Mouse (Mus musculus): ENCODE results near the gene Akap2. TPM values are rescaled to one million over a fixed set of nuclear protein-coding genes. Genes with fewer than 3 reads are reported as not detected.
A peak's percentile ranks its signal among the peaks of the same experiment; 100 is the strongest.

Gene Akap2
- polyA plus RNA-seq, 1 experiment from 2014 or later: 1.5 TPM

DNA sequence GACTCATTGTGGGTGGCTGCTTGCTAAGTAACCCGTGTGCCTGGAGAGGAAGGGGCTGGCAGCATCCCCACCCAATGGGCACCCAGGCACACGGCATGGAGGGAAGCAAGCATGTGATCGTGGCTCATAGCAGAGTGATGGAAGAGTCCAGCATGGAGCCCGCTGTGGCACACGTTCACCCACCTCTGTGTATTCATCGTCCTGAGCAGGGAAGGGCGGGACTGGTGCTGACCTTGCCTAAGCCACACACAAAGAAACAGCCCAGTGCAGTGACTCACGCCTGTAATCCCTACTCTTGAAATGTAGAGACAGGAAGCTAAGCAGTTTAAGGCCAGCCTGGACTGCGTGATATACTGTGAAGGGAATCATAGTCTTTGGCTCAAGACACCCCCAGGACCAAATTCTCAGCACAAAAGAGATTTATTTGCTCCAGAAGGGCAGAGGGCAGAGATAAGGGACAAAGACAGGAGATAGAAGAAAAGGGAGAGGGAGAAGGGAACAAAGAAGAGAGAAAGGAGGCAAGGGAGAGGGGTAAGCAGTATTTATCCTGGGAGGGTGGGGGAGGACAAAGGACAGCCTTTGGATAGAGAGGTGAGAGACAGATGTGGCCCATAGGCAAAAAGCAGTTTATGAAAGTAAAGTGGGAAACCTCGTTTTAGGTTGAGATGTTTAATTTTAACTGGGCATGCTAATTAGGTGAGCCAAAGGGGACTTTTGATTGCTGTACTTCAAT lies 81.0 kb downstream of the Akap2 start:
- Histone ChIP-seq H3K27me3 (no peaks in the 10 kb centered on the region), H3K4me1 (replicated peaks) (peaks cover 42% of the 10 kb centered on the region), H3K9ac (0 out of 2 replicates have a peak overlapping the region, but pooled peaks have one; percentile 13), H3K9me3 (replicated peaks) (no peaks in the 10 kb centered on the region), H3K36me3 (no peaks in the 10 kb centered on the region), H3K27ac (peak overlapping the region; percentile 69), H3K4me3 (replicated peaks) (no peak overlapping the region), H3K4me2 (peak overlapping the region; percentile 44)
- WGBS (ENCODE audit: insufficient replicate concordance): 14% methylated on average over 10 of the region's 10 CpGs
- peak; percentile 15 for DNase-seq
- peak; percentile 61 for ATAC-seq (ENCODE audit: low read depth)

DNA sequence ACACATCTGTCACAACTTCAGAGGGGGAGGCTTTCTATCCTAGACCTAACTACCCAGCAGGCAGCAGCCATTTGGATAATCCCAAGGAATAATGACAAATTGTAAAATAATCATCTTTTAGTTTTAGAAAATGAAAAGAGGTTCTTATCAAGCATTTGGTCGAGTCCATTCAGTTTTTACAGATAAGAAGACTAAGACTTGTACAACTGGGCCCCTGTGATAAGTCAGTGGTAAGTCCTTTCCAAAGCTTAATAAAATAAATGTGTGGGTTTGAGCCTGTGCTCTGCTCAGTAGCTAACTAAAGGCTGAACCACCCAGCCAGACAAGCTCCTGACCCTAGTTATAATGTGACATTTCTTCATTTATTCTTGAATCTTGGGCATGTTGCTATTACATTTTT lies 81.8 kb downstream of the Akap2 start:
- DNase-seq (peak; percentile 17), ATAC-seq (ENCODE audit: low read depth) (peak; percentile 74)
- Histone ChIP-seq H3K9ac (no peak overlapping the region), H3K4me1 (replicated peaks) (peaks cover 34% of the 10 kb centered on the region), H3K27me3 (no peaks in the 10 kb centered on the region), H3K9me3 (replicated peaks) (no peaks in the 10 kb centered on the region), H3K27ac (peak overlapping the region; percentile 69), H3K4me2 (peak overlapping the region; percentile 33), H3K36me3 (no peaks in the 10 kb centered on the region), H3K4me3 (replicated peaks) (no peak overlapping the region)
- WGBS (ENCODE audit: insufficient replicate concordance): 5% methylated on average over 1 of the region's 1 CpGs

DNA sequence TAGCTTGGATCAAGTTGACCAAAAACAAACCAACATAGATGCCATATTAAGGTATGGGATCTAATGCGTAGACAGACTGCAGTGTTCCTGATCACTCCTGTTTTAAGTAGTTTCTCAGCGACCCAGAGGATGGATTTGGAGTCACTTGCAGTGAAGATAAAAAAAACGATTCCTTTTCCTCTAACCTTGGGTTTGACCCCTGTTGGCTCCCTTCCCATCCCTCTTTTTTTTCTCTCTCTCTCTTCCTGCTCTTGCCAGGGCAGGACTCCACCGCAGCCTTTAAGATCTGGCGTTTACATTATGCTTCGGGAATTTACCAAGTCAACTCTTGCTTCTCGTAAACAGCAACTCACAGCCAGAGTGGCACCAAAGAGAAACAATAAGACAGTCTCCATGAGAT lies 83.8 kb downstream of the Akap2 start:
- no peak for DNase-seq
- H3K9me3 ChIP-seq (replicated peaks): no peaks in the 10 kb centered on the region
- no peaks in the 10 kb centered on the region for H3K27me3 ChIP-seq
- no peak for ATAC-seq (ENCODE audit: low read depth)
- WGBS (ENCODE audit: insufficient replicate concordance): 63% methylated on average over 7 of the region's 7 CpGs
- H3K36me3 ChIP-seq: no peaks in the 10 kb centered on the region
- no peak overlapping the region for H3K27ac ChIP-seq
- H3K4me3 ChIP-seq (replicated peaks): no peak overlapping the region
- no peak overlapping the region for H3K4me2 ChIP-seq
- peaks cover 29% of the 10 kb centered on the region for H3K4me1 ChIP-seq (replicated peaks)
- H3K9ac ChIP-seq: no peak overlapping the region

DNA sequence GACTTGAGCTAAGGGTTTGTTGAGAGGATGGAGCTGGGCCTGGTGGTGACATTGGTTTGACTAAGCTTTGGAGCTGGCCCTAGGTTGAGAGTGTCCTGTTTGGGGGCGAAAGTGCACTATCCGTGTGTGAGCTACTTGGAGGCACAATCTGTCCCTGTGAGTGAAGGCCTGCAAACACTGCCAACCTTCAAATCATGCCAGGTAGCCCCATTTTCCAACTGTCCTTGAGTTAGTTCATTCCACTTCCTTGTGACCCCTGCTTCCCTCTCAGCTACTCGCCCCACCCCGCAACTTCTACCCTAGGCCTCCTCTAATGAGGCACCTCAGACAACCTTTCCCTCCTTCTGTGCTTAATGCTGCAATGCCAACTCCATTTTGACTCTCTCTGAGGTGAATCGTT lies 84.5 kb downstream of the Akap2 start:
- no peaks in the 10 kb centered on the region for H3K27me3 ChIP-seq
- no peaks in the 10 kb centered on the region for H3K9me3 ChIP-seq (replicated peaks)
- DNase-seq: no peak
- peaks cover 28% of the 10 kb centered on the region for H3K4me1 ChIP-seq (replicated peaks)
- H3K9ac ChIP-seq: no peak overlapping the region
- no peak overlapping the region for H3K4me2 ChIP-seq
- no peak overlapping the region for H3K27ac ChIP-seq
- no peaks in the 10 kb centered on the region for H3K36me3 ChIP-seq
- 80% methylated on average over 5 of the region's 5 CpGs for whole genome bisulfite sequencing (ENCODE audit: insufficient replicate concordance)
- H3K4me3 ChIP-seq (replicated peaks): no peak overlapping the region
- ATAC-seq (ENCODE audit: low read depth): no peak

DNA sequence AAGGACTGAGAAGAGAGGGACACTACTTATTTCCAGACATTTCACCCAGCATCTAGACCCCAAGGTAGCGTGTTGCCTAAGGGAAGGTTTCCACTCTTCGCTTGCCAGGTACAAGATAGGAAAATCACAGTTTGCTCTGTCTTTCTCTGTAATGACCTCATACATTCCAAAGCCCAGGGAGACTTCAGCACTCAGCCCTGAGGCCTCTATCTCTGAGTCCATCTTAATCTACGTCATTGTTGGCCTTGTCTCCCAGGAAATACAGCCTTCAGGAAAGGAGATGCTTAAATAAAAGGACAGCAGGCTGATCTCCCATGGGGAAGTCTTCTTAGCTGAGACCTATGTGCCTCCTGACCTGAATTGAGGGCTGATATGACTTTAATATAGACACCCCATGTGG lies 85.0 kb downstream of the Akap2 start:
- Histone ChIP-seq H3K9ac (no peak overlapping the region), H3K4me2 (no peak overlapping the region), H3K27me3 (no peaks in the 10 kb centered on the region), H3K36me3 (no peaks in the 10 kb centered on the region), H3K4me3 (replicated peaks) (no peak overlapping the region), H3K27ac (no peak overlapping the region), H3K4me1 (replicated peaks) (peaks cover 24% of the 10 kb centered on the region), H3K9me3 (replicated peaks) (no peaks in the 10 kb centered on the region)
- ATAC-seq (ENCODE audit: low read depth) (no peak), DNase-seq (no peak)
- WGBS (ENCODE audit: insufficient replicate concordance): 81% methylated on average over 3 of the region's 3 CpGs

DNA sequence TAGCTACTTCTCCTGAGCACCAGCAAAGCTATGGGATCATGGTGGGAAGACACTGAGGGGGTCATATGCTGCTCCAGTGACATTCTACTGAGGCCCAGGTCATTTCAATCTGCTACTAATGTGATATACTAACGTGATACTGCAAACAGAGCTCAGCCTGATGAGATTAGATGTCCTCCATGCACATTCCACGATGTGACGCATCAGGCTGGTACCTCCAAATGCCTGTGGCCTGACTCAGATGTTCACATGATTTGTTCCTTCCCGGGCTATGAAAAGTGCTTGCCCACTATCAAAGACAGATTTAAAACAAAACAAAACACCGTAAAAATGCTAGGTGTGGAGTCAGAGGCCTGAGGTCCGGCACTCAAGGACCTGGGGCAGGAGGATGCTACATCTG lies 87.4 kb downstream of the Akap2 start:
- no peak overlapping the region for H3K27ac ChIP-seq
- H3K9ac ChIP-seq: no peak overlapping the region
- H3K4me3 ChIP-seq (replicated peaks): no peak overlapping the region
- 67% methylated on average over 6 of the region's 6 CpGs for WGBS (ENCODE audit: insufficient replicate concordance)
- no peak for DNase-seq
- no peaks in the 10 kb centered on the region for H3K27me3 ChIP-seq
- H3K36me3 ChIP-seq: no peaks in the 10 kb centered on the region
- peaks cover 2% of the 10 kb centered on the region; the same call in 1 of the 2 replicates for H3K4me1 ChIP-seq (replicated peaks)
- H3K4me2 ChIP-seq: no peak overlapping the region
- no peaks in the 10 kb centered on the region for H3K9me3 ChIP-seq (replicated peaks)
- ATAC-seq (ENCODE audit: low read depth): no peak

DNA sequence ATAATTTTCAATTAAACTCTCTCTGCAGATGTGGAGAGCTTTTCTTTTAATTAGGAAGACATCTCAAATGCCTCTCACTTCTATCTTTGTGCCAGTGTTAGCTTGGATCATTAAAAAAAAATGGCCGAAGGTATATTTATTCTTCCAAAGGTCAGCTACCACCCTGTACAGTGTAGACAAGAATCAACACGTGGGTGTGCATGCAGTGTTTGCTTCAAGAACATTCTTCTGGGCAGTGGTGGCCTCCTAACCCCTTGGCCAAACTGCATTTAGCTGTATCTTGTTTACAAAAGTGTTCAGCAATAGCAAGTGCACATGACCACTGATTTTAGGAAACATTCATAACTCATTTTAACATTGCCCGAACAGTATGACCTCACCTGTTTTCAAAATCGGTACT lies 92.0 kb downstream of the Akap2 start:
- no peak overlapping the region for H3K27ac ChIP-seq
- WGBS (ENCODE audit: insufficient replicate concordance): 63% methylated on average over 4 of the region's 4 CpGs
- peak; percentile 54; the same call in 1 of the 2 replicates for ATAC-seq (ENCODE audit: low read depth)

DNA sequence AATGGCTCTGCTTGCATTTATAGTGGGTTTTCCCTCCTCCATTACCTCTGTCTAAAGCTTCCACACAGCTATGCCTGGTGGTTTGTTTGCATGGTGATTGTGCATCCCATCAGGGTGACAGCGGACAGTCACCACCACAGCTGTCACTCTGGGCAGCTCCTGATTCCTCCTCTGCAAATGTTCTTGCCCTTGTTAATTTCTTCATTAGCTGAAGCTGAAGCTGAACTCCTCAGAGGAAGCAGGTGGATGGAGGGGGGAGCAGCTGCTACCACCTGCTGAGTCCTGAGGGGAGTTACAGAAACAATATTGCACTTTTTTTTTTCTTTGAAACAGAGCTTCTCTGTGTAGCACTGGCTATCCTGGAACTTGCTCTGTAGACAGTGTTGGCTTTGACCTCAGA lies 94.6 kb downstream of the Akap2 start:
- Histone ChIP-seq H3K9me3 (replicated peaks) (no peaks in the 10 kb centered on the region), H3K9ac (no peak overlapping the region), H3K27me3 (no peaks in the 10 kb centered on the region), H3K4me2 (no peak overlapping the region), H3K4me3 (replicated peaks) (no peak overlapping the region), H3K4me1 (replicated peaks) (peaks cover 18% of the 10 kb centered on the region), H3K36me3 (no peaks in the 10 kb centered on the region), H3K27ac (peak overlapping the region; percentile 39; the same call in 1 of the 2 replicates)
- no peak for DNase-seq
- ATAC-seq (ENCODE audit: low read depth): no peak
- WGBS (ENCODE audit: insufficient replicate concordance): 64% methylated on average over 1 of the region's 1 CpGs

More for the DNA sequence above, 92.0 kb downstream of the Akap2 start:
- no peak for DNase-seq
- peaks cover 18% of the 10 kb centered on the region for H3K4me1 ChIP-seq (replicated peaks)
- H3K4me2 ChIP-seq: no peak overlapping the region
- no peak overlapping the region for H3K9ac ChIP-seq
- no peaks in the 10 kb centered on the region for H3K36me3 ChIP-seq
- no peaks in the 10 kb centered on the region for H3K27me3 ChIP-seq
- H3K9me3 ChIP-seq (replicated peaks): no peaks in the 10 kb centered on the region
- no peak overlapping the region for H3K4me3 ChIP-seq (replicated peaks)

DNA sequence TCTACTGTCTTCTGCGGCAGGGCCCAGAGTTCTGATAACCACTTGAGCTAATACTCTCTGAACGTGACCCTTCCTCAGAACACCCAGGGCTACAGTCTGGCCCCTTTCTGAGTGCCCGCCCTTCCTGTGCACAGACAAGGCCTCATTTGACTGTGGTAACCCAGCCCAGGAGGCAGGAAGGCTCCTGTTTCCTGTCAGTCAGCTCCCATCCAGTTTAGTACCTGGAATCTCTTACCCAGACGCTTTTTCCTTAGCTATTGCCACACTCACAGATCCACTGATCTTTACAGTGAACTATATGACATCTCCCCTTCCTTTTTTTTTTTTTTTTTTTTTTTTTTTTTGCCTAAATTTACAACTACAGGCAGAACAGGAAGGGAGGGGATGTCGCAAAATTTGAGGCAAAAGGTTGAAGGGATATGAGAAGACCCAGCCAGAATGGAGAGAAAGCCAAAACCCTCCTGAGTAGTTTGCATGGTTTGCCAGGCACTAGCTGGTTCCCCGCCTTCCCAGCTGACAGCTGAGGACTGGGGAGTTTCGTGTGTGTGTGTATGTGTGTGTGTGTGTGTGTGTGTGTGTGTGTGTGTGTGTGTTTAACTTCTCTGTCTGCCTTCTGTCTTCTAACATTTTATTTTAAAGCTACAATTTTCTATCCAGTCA lies 95.6 kb downstream of the Akap2 start:
- Histone ChIP-seq H3K36me3 (no peaks in the 10 kb centered on the region), H3K4me3 (replicated peaks) (no peak overlapping the region), H3K4me1 (replicated peaks) (peaks cover 18% of the 10 kb centered on the region), H3K27ac (peak overlapping the region; percentile 51; the same call in 1 of the 2 replicates), H3K9me3 (replicated peaks) (no peaks in the 10 kb centered on the region), H3K27me3 (no peaks in the 10 kb centered on the region), H3K9ac (no peak overlapping the region), H3K4me2 (no peak overlapping the region)
- ATAC-seq (ENCODE audit: low read depth) (peak; percentile 81), DNase-seq (peak; percentile 18)
- WGBS (ENCODE audit: insufficient replicate concordance): 17% methylated on average over 7 of the region's 7 CpGs

DNA sequence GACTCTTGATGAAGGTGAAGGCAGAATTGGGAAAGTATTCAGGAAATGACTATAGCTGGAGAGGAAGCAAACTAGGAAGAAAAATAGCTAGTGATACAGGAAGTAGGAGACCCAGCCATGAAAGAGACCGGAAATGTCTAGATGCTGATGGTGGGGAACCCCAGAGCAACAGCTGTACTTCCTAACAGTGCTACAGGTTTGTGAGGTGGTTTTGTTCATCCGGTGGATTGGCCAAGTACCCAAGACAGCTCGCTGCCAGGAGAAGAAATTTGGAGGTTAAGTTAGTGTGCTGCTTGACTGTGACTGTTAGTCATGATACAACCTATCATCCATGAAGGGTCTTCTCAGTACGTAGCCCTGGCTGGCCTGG lies 96.1 kb downstream of the Akap2 start:
- peaks cover 18% of the 10 kb centered on the region for H3K4me1 ChIP-seq (replicated peaks)
- H3K27ac ChIP-seq: no peak overlapping the region
- H3K27me3 ChIP-seq: no peaks in the 10 kb centered on the region
- H3K36me3 ChIP-seq: no peaks in the 10 kb centered on the region
- no peaks in the 10 kb centered on the region for H3K9me3 ChIP-seq (replicated peaks)
- no peak for ATAC-seq (ENCODE audit: low read depth)
- no peak overlapping the region for H3K4me2 ChIP-seq
- H3K9ac ChIP-seq: no peak overlapping the region
- DNase-seq: no peak
- 50% methylated on average over 4 of the region's 4 CpGs for WGBS (ENCODE audit: insufficient replicate concordance)
- H3K4me3 ChIP-seq (replicated peaks): no peak overlapping the region

DNA sequence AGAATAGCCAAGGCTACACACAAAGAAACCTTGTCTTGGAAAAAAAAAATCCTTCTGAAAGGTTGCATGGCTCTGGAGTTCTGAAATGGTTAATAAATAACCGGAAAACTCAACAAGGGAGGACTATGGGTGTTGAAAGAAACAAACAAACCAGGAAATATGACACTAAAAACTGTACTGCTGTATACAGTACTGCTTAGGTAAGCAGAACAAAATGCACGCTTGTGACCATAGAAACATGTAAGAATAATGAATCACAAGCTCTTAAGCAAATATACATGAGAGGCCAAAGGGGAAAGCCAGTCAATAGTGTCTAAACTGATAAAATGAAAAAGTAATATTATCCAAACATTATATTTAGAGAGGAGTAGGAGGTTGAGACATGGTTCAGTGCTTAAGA lies 97.9 kb downstream of the Akap2 start:
- Histone ChIP-seq H3K9me3 (replicated peaks) (no peaks in the 10 kb centered on the region), H3K36me3 (no peaks in the 10 kb centered on the region), H3K27me3 (no peaks in the 10 kb centered on the region), H3K4me1 (replicated peaks) (peaks cover 18% of the 10 kb centered on the region), H3K4me3 (replicated peaks) (no peak overlapping the region), H3K9ac (no peak overlapping the region), H3K27ac (no peak overlapping the region), H3K4me2 (no peak overlapping the region)
- DNase-seq: no peak
- 73% methylated on average over 2 of the region's 2 CpGs for WGBS (ENCODE audit: insufficient replicate concordance)
- no peak for ATAC-seq (ENCODE audit: low read depth)

DNA sequence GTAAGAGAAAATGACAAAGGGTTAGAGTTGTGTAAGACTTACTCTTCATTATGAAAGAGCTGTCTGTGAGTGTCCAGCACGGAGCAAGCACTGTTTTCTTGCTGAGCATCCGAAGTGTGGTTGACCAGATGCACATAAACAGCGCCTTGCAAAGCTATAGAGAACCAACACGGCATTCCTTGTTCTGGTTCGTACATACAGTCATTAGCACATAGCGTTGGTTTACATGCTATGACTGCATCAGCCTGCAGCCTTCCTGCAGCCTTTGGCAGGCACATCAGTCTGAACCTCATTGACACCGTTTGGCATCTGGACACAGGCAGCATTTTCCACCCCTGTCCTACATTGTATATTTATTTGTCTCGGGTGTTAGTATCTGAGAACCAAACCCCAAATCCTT lies 98.7 kb downstream of the Akap2 start:
- no peak overlapping the region for H3K9ac ChIP-seq
- H3K9me3 ChIP-seq (replicated peaks): no peaks in the 10 kb centered on the region
- no peaks in the 10 kb centered on the region for H3K36me3 ChIP-seq
- ATAC-seq (ENCODE audit: low read depth) (no peak), DNase-seq (no peak)
- 74% methylated on average over 8 of the region's 8 CpGs for WGBS (ENCODE audit: insufficient replicate concordance)
- H3K4me3 ChIP-seq (replicated peaks): no peak overlapping the region
- H3K4me1 ChIP-seq (replicated peaks): peaks cover 18% of the 10 kb centered on the region
- H3K27me3 ChIP-seq: no peaks in the 10 kb centered on the region
- no peak overlapping the region for H3K4me2 ChIP-seq
- H3K27ac ChIP-seq: no peak overlapping the region
